Mouse (Mus musculus) Patski (cell line): ENCODE data around the gene Mybbp1a. TPM values are rescaled to one million over a fixed set of nuclear protein-coding genes. Genes with fewer than 3 reads are reported as not detected.

Experiments used
- ATAC-seq: fragments of 100-300 bp; one replicate; pipeline ENCODE4 v1.8.0; 2021
- CTCF ChIA-PET: fragments of 350-600 bp; sonication (Branson Sonifier 250); formaldehyde crosslinking; loops from one replicate; lab custom pipeline; 2022; ENCODE audit warnings: inconsistent platforms; lab: Charles Lee
- POLR2A ChIA-PET: fragments of 350-600 bp; sonication (Branson Sonifier 250); formaldehyde crosslinking; loops from one replicate; lab custom pipeline; 2022; ENCODE audit warnings: antibody characterized with exemption, inconsistent platforms; lab: Charles Lee
- DNase-seq: peaks from one replicate; pipeline ENCODE4 v3.0.0-alpha.2; 2011; ENCODE audit warnings: low read depth, low spot score
- H3K27me3 ChIP-seq: fragments of 371-371 bp; one replicate; pipeline ENCODE4 v1.5.1; 2021
- CTCF ChIP-seq: fragments of 100-300 bp; IDR thresholded peaks from one replicate; pipeline ENCODE4 v1.5.1; 2021
- in situ Hi-C: fragments of 300-500 bp; cut with MboI; formaldehyde crosslinking; loops from 3 replicates; pipeline ENCODE4 v1.11.1; 2018; ENCODE audit warnings: low pct_unique_long_range_greater_than_20kb, mixed read lengths
- polyA plus RNA-seq: library from polyadenylated mRNA; unstranded; gene quantifications from one replicate; pipeline ENCODE4 v1.2.3, GENCODE M21; 2021

The Mybbp1a gene
- polyA plus RNA-seq, 1 experiment from 2014 or later = 184 TPM

GRCm38 (mm10) chr11:72411945-72412344 lies 29.2 kb upstream of the Mybbp1a start:
- in situ Hi-C loops = no loop called here
- POLR2A ChIA-PET = interaction anchor here (1.5 kb wide), 1 partner anchor 18 kb away, joined by 3 read pairs; no protein-coding TSS in a partner anchor
- DNase-seq = no peak
- CTCF ChIA-PET = interaction anchor here (1.4 kb wide), 1 partner anchor 11 kb away, joined by 3 read pairs; no protein-coding TSS in a partner anchor
- ATAC-seq = no peak
- H3K27me3 ChIP-seq = no peaks in the 10 kb centered on the region
- no peak for TF ChIP-seq CTCF

- no peaks in the 10 kb centered on the region for H3K27me3 ChIP-seq
These were observed 28.1 kb upstream of the Mybbp1a start for GRCm38 (mm10) chr11:72413016-72413415.

GRCm38 (mm10) chr11:72413601-72414190 lies 27.5 kb upstream of the Mybbp1a start:
- H3K27me3 ChIP-seq = no peaks in the 10 kb centered on the region
- ChIA-PET POLR2A (interaction anchor here (1.1 kb wide), 1 partner anchor 9 kb away, joined by 3 read pairs; no protein-coding TSS in a partner anchor), CTCF (interaction anchor here (0.9 kb wide), 1 partner anchor 15 kb away, joined by 3 read pairs; no protein-coding TSS in a partner anchor)
- ATAC-seq = no peak
- TF ChIP-seq CTCF = no peak
- DNase-seq = no peak
- in situ Hi-C loops = no loop called here

More at GRCm38 (mm10) chr11:72413016-72413415, 28.1 kb upstream of the Mybbp1a start:
- DNase-seq (no peak), ATAC-seq (no peak)
- in situ Hi-C loops = no loop called here
- TF ChIP-seq CTCF = no peak
- POLR2A ChIA-PET = interaction anchor here (1.1 kb wide), 1 partner anchor 9 kb away, joined by 3 read pairs; no protein-coding TSS in a partner anchor
- CTCF ChIA-PET = no interaction called here

GRCm38 (mm10) chr11:72415155-72415554 lies 26.0 kb upstream of the Mybbp1a start:
- POLR2A ChIA-PET = no interaction called here
- DNase-seq (no peak), ATAC-seq (no peak)
- in situ Hi-C loops = no loop called here
- CTCF ChIA-PET = no interaction called here
- no peak for TF ChIP-seq CTCF
- no peaks in the 10 kb centered on the region for H3K27me3 ChIP-seq

- no peak for TF ChIP-seq CTCF
- ChIA-PET CTCF (interaction anchor here (1.5 kb wide), 1 partner anchor 47 kb away, joined by 4 read pairs; no protein-coding TSS in a partner anchor), POLR2A (interaction anchor here (0.6 kb wide), 1 partner anchor 36 kb away, joined by 3 read pairs; no protein-coding TSS in a partner anchor)
- in situ Hi-C loops = no loop called here
- DNase-seq (no peak), ATAC-seq (no peak)
- no peaks in the 10 kb centered on the region for H3K27me3 ChIP-seq
These were observed 24.5 kb upstream of the Mybbp1a start for GRCm38 (mm10) chr11:72416666-72417065.

- TF ChIP-seq CTCF = no peak
- CTCF ChIA-PET = interaction anchor here (1.5 kb wide), 1 partner anchor 48 kb away, joined by 4 read pairs; no protein-coding TSS in a partner anchor
- in situ Hi-C loops = no loop called here
- POLR2A ChIA-PET = no interaction called here
- H3K27me3 ChIP-seq = no peaks in the 10 kb centered on the region
- no peak for ATAC-seq
- DNase-seq = no peak
These were observed 23.8 kb upstream of the Mybbp1a start for GRCm38 (mm10) chr11:72417376-72417775.

GRCm38 (mm10) chr11:72418227-72418626 lies 22.9 kb upstream of the Mybbp1a start:
- no peak for TF ChIP-seq CTCF
- in situ Hi-C loops = no loop called here
- ChIA-PET CTCF (no interaction called here), POLR2A (no interaction called here)
- DNase-seq (no peak), ATAC-seq (no peak)
- no peaks in the 10 kb centered on the region for H3K27me3 ChIP-seq

GRCm38 (mm10) chr11:72419006-72419405 lies 22.1 kb upstream of the Mybbp1a start:
- DNase-seq (no peak), ATAC-seq (no peak)
- ChIA-PET CTCF (no interaction called here), POLR2A (no interaction called here)
- in situ Hi-C loops = no loop called here
- no peaks in the 10 kb centered on the region for H3K27me3 ChIP-seq
- TF ChIP-seq CTCF = no peak

GRCm38 (mm10) chr11:72420460-72421122 lies 20.6 kb upstream of the Mybbp1a start:
- POLR2A ChIA-PET = no interaction called here
- CTCF ChIA-PET = no interaction called here

GRCm38 (mm10) chr11:72421518-72422278 lies 19.5 kb upstream of the Mybbp1a start:
- no peaks in the 10 kb centered on the region for H3K27me3 ChIP-seq
- POLR2A ChIA-PET = interaction anchor here (0.8 kb wide), 1 partner anchor 9 kb away, joined by 3 read pairs; no protein-coding TSS in a partner anchor
- CTCF ChIA-PET = no interaction called here
- DNase-seq (no peak), ATAC-seq (no peak)
- no peak for TF ChIP-seq CTCF
- in situ Hi-C loops = no loop called here

More at GRCm38 (mm10) chr11:72420460-72421122, 20.6 kb upstream of the Mybbp1a start:
- in situ Hi-C loops = no loop called here
- no peaks in the 10 kb centered on the region for H3K27me3 ChIP-seq
- DNase-seq (no peak), ATAC-seq (no peak)
- TF ChIP-seq CTCF = no peak
